Mouse (Mus musculus): Measurements from ENCODE around the gene Hvcn1. TPM values are rescaled to one million over a fixed set of nuclear protein-coding genes. Genes with fewer than 3 reads are reported as not detected.

The Hvcn1 gene
- polyA plus RNA-seq, 2 experiments: 8.6 to 9.6 TPM

GRCm38 (mm10) chr5:122285767-122286150, 79.2 kb downstream of the Hvcn1 start:
- DNase-seq (ENCODE audit: low spot score) (no peak), ATAC-seq (ENCODE audit: low FRiP score, low read depth) (no peak)
- peaks cover 13% of the 10 kb centered on the region for H3K4me1 ChIP-seq (ENCODE audit: control insufficient read depth, insufficient read depth, low read length)
- H3K4me2 ChIP-seq (replicated peaks; ENCODE audit: low read depth, low read length, severe bottlenecking): peak overlapping the region; percentile 98
- 56% methylated on average over 7 of the region's 7 CpGs for WGBS
- TF ChIP-seq POLR2A (IDR thresholded peaks at IDR 0.05; ENCODE audit: borderline replicate concordance, extremely low read depth, insufficient read depth, insufficient read length): no peak
- H3K9me3 ChIP-seq (ENCODE audit: control insufficient read depth, low read length): no peaks in the 10 kb centered on the region
- H3K27ac ChIP-seq (replicated peaks; ENCODE audit: low read depth, low read length): no peak overlapping the region
- H3K9ac ChIP-seq (ENCODE audit: low read depth, low read length, severe bottlenecking): peak overlapping the region; percentile 81
- H3K4me3 ChIP-seq (replicated peaks; ENCODE audit: low read length): peak overlapping the region; percentile 96
- H3K36me3 ChIP-seq (ENCODE audit: control insufficient read depth, insufficient read depth, low read length): peaks cover 15% of the 10 kb centered on the region
- H3K27me3 ChIP-seq (ENCODE audit: control insufficient read depth, insufficient read depth, low read length): no peaks in the 10 kb centered on the region

GRCm38 (mm10) chr5:122286191-122286590, 79.6 kb downstream of the Hvcn1 start:
- 81% methylated on average over 10 of the region's 10 CpGs for WGBS
- H3K4me1 ChIP-seq (ENCODE audit: control insufficient read depth, insufficient read depth, low read length): peaks cover 9% of the 10 kb centered on the region
- H3K4me3 ChIP-seq (replicated peaks; ENCODE audit: low read length): no peak overlapping the region
- no peaks in the 10 kb centered on the region for H3K9me3 ChIP-seq (ENCODE audit: control insufficient read depth, low read length)
- no peak for DNase-seq (ENCODE audit: low spot score)
- H3K4me2 ChIP-seq (replicated peaks; ENCODE audit: low read depth, low read length, severe bottlenecking): no peak overlapping the region
- H3K27ac ChIP-seq (replicated peaks; ENCODE audit: low read depth, low read length): no peak overlapping the region
- TF ChIP-seq POLR2A (IDR thresholded peaks at IDR 0.05; ENCODE audit: borderline replicate concordance, extremely low read depth, insufficient read depth, insufficient read length): no peak
- H3K27me3 ChIP-seq (ENCODE audit: control insufficient read depth, insufficient read depth, low read length): no peaks in the 10 kb centered on the region
- ATAC-seq (ENCODE audit: low FRiP score, low read depth): no peak
- H3K9ac ChIP-seq (ENCODE audit: low read depth, low read length, severe bottlenecking): no peak overlapping the region
- peaks cover 15% of the 10 kb centered on the region for H3K36me3 ChIP-seq (ENCODE audit: control insufficient read depth, insufficient read depth, low read length)

- Histone ChIP-seq H3K9me3 (ENCODE audit: control insufficient read depth, low read length) (no peaks in the 10 kb centered on the region), H3K4me3 (replicated peaks; ENCODE audit: low read length) (no peak overlapping the region), H3K36me3 (ENCODE audit: control insufficient read depth, insufficient read depth, low read length) (peaks cover 15% of the 10 kb centered on the region), H3K9ac (ENCODE audit: low read depth, low read length, severe bottlenecking) (no peak overlapping the region), H3K4me1 (ENCODE audit: control insufficient read depth, insufficient read depth, low read length) (peaks cover 9% of the 10 kb centered on the region), H3K27me3 (ENCODE audit: control insufficient read depth, insufficient read depth, low read length) (no peaks in the 10 kb centered on the region), H3K27ac (replicated peaks; ENCODE audit: low read depth, low read length) (no peak overlapping the region), H3K4me2 (replicated peaks; ENCODE audit: low read depth, low read length, severe bottlenecking) (no peak overlapping the region)
- ATAC-seq (ENCODE audit: low FRiP score, low read depth) (no peak), DNase-seq (ENCODE audit: low spot score) (no peak)
- TF ChIP-seq POLR2A (IDR thresholded peaks at IDR 0.05; ENCODE audit: borderline replicate concordance, extremely low read depth, insufficient read depth, insufficient read length): no peak
- 84% methylated on average over 4 of the region's 4 CpGs for WGBS
Measured at GRCm38 (mm10) chr5:122287026-122287425, 80.4 kb downstream of the Hvcn1 start.

DNA sequence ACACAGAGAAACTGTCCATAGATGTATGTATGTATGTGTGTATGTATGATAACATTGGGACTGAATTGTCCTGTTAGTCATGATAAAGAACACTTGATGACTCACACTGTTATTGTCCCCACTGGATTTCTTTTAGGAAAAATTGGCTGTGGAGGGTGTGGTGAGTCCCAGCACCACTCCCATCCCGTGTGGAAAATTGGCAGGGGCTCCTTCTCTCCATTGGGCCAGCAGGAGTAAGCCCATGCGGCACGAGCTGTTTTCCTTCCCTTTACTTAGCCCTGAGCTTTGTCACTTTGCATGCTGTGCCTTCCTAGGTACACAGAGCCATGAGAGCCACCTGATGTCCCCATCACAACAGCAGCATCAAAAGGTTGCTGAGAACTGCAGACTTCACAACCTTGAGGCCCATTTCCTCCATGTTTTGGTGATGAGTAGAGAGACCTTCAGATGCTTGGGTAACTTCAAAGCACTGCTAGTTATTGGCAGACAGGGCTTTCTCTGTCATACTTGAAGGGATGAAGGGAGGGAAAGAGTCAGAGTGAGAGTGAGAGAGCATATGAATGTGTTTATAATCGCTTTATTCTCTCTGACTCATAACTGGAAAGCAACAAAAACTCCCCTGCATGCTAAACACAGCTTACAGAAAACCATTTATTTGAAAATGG, 81.7 kb downstream of the Hvcn1 start:
- H3K9ac ChIP-seq (ENCODE audit: low read depth, low read length, severe bottlenecking): no peak overlapping the region
- H3K4me1 ChIP-seq (ENCODE audit: control insufficient read depth, insufficient read depth, low read length): peaks cover 9% of the 10 kb centered on the region
- no peak overlapping the region for H3K4me2 ChIP-seq (replicated peaks; ENCODE audit: low read depth, low read length, severe bottlenecking)
- no peak for DNase-seq (ENCODE audit: low spot score)
- WGBS: 89% methylated on average over 4 of the region's 4 CpGs
- H3K27ac ChIP-seq (replicated peaks; ENCODE audit: low read depth, low read length): no peak overlapping the region
- ATAC-seq (ENCODE audit: low FRiP score, low read depth): no peak
- no peak for TF ChIP-seq POLR2A (IDR thresholded peaks at IDR 0.05; ENCODE audit: borderline replicate concordance, extremely low read depth, insufficient read depth, insufficient read length)
- H3K4me3 ChIP-seq (replicated peaks; ENCODE audit: low read length): no peak overlapping the region
- peaks cover 15% of the 10 kb centered on the region for H3K36me3 ChIP-seq (ENCODE audit: control insufficient read depth, insufficient read depth, low read length)
- H3K27me3 ChIP-seq (ENCODE audit: control insufficient read depth, insufficient read depth, low read length): no peaks in the 10 kb centered on the region
- no peaks in the 10 kb centered on the region for H3K9me3 ChIP-seq (ENCODE audit: control insufficient read depth, low read length)

DNA sequence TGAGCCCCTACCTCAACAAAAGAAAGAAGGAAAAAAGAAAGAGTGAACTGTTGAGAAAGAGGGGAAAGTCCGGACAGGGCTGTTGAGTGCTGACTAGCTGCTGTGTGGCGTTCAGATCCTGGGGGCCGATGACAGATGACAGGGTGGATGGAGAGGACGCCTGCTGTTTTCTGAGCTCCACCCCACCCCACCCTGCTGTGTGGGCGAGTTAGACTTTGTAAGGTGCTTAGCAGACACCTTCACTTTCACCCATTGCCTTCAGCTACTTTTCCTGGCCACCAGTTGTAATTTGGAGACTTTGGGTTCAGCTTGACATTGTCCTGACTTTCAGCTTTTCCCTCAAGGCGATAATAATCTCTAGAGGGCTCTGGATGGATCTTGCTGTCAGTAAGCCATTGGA, 84.5 kb downstream of the Hvcn1 start:
- Histone ChIP-seq H3K9me3 (ENCODE audit: control insufficient read depth, low read length) (no peaks in the 10 kb centered on the region), H3K4me1 (ENCODE audit: control insufficient read depth, insufficient read depth, low read length) (no peaks in the 10 kb centered on the region; the same call in 1 of the 2 replicates), H3K9ac (ENCODE audit: low read depth, low read length, severe bottlenecking) (no peak overlapping the region), H3K36me3 (ENCODE audit: control insufficient read depth, insufficient read depth, low read length) (peaks cover 15% of the 10 kb centered on the region), H3K27ac (replicated peaks; ENCODE audit: low read depth, low read length) (no peak overlapping the region), H3K4me3 (replicated peaks; ENCODE audit: low read length) (no peak overlapping the region), H3K27me3 (ENCODE audit: control insufficient read depth, insufficient read depth, low read length) (no peaks in the 10 kb centered on the region), H3K4me2 (replicated peaks; ENCODE audit: low read depth, low read length, severe bottlenecking) (no peak overlapping the region)
- ATAC-seq (ENCODE audit: low FRiP score, low read depth) (no peak), DNase-seq (ENCODE audit: low spot score) (no peak)
- WGBS: 66% methylated on average over 6 of the region's 6 CpGs
- no peak for TF ChIP-seq POLR2A (IDR thresholded peaks at IDR 0.05; ENCODE audit: borderline replicate concordance, extremely low read depth, insufficient read depth, insufficient read length)

Other genes starting within 250 kb of the Hvcn1 start
- 6.1 and 8.2 TPM in 2 replicates for gene Cux2, start 156.7 kb upstream of the Hvcn1 start, polyA plus RNA-seq (2012; rRNA removed)
- 3.0 and 3.2 TPM in 2 replicates for gene Cux2, start 156.7 kb upstream of the Hvcn1 start, polyA plus RNA-seq (2014; fragmentation: Nextera tagmentation; extraction: Ambion mirVana)
- 9.9 and 17.1 TPM in 2 replicates for gene Myl2, start 105.9 kb upstream of the Hvcn1 start, polyA plus RNA-seq (2012; rRNA removed)
- 5.3 and 11.2 TPM in 2 replicates for gene Myl2, start 105.9 kb upstream of the Hvcn1 start, polyA plus RNA-seq (2014; fragmentation: Nextera tagmentation; extraction: Ambion mirVana)
- 0.09 and 0.21 TPM in 2 replicates for gene Ccdc63, start 66.0 kb upstream of the Hvcn1 start, polyA plus RNA-seq (2012; rRNA removed)
- gene Ccdc63, start 66.0 kb upstream of the Hvcn1 start, polyA plus RNA-seq (2014; fragmentation: Nextera tagmentation; extraction: Ambion mirVana): not detected in 2 replicates
- 273 and 275 TPM in 2 replicates for gene Ppp1cc, start 48.5 kb upstream of the Hvcn1 start, polyA plus RNA-seq (2012; rRNA removed)
- 234 TPM in 2 replicates for gene Ppp1cc, start 48.5 kb upstream of the Hvcn1 start, polyA plus RNA-seq (2014; fragmentation: Nextera tagmentation; extraction: Ambion mirVana)
- gene Tctn1, start 57.7 kb downstream of the Hvcn1 start, polyA plus RNA-seq (2012; rRNA removed): 28.3 and 38.3 TPM in 2 replicates
- gene Tctn1, start 57.7 kb downstream of the Hvcn1 start, polyA plus RNA-seq (2014; fragmentation: Nextera tagmentation; extraction: Ambion mirVana): 5.5 TPM in 2 replicates
- 11.5 and 13.7 TPM in 2 replicates for gene Pptc7, start 77.6 kb downstream of the Hvcn1 start, polyA plus RNA-seq (2012; rRNA removed)
- 7.6 and 8.9 TPM in 2 replicates for gene Pptc7, start 77.6 kb downstream of the Hvcn1 start, polyA plus RNA-seq (2014; fragmentation: Nextera tagmentation; extraction: Ambion mirVana)
- 17.3 and 19.1 TPM in 2 replicates for gene Rad9b, start 147.4 kb downstream of the Hvcn1 start, polyA plus RNA-seq (2012; rRNA removed)
- 9.7 and 10.0 TPM in 2 replicates for gene Rad9b, start 147.4 kb downstream of the Hvcn1 start, polyA plus RNA-seq (2014; fragmentation: Nextera tagmentation; extraction: Ambion mirVana)
- 90.6 and 106 TPM in 2 replicates for gene Vps29, start 147.6 kb downstream of the Hvcn1 start, polyA plus RNA-seq (2012; rRNA removed)
- 212 and 216 TPM in 2 replicates for gene Vps29, start 147.6 kb downstream of the Hvcn1 start, polyA plus RNA-seq (2014; fragmentation: Nextera tagmentation; extraction: Ambion mirVana)
- 73.1 and 74.2 TPM in 2 replicates for gene Gpn3, start 165.1 kb downstream of the Hvcn1 start, polyA plus RNA-seq (2012; rRNA removed)
- 63.4 and 64.1 TPM in 2 replicates for gene Gpn3, start 165.1 kb downstream of the Hvcn1 start, polyA plus RNA-seq (2014; fragmentation: Nextera tagmentation; extraction: Ambion mirVana)
- 79.1 and 80.4 TPM in 2 replicates for gene Fam216a, start 165.6 kb downstream of the Hvcn1 start, polyA plus RNA-seq (2012; rRNA removed)
- 78.1 and 82.8 TPM in 2 replicates for gene Fam216a, start 165.6 kb downstream of the Hvcn1 start, polyA plus RNA-seq (2014; fragmentation: Nextera tagmentation; extraction: Ambion mirVana)
- 180 and 241 TPM in 2 replicates for gene Arpc3, start 185.1 kb downstream of the Hvcn1 start, polyA plus RNA-seq (2012; rRNA removed)
- 46.2 and 51.0 TPM in 2 replicates for gene Arpc3, start 185.1 kb downstream of the Hvcn1 start, polyA plus RNA-seq (2014; fragmentation: Nextera tagmentation; extraction: Ambion mirVana)
- gene Anapc7, start 214.9 kb downstream of the Hvcn1 start, polyA plus RNA-seq (2012; rRNA removed): 44.8 and 49.8 TPM in 2 replicates
- 27.6 and 31.2 TPM in 2 replicates for gene Anapc7, start 214.9 kb downstream of the Hvcn1 start, polyA plus RNA-seq (2014; fragmentation: Nextera tagmentation; extraction: Ambion mirVana)